Mouse (Mus musculus): ENCODE measurements around the gene Nceh1. TPM values are rescaled to one million over a fixed set of nuclear protein-coding genes. Genes with fewer than 3 reads are reported as not detected.

The Nceh1 gene
- polyA plus RNA-seq, 1 experiment = 137 TPM

DNA sequence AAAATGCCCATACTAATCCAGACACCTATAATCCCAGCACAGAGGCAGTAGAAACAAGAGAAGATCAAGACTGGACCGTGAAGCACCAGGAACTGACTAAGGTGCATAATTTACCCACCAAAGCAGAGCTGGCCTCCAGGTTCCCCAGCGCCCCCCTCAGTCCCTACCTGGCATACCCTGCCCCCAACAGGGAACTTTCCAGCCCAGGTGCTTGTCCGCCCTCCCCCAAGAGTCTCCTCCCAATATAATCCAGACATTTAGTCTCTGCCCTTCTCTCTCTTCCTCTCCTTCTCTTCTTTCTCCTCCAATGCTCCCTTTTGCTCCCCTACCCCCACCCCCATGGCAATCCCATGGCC lies 26.2 kb upstream of the Nceh1 start:
- H3K4me3 ChIP-seq (ENCODE audit: insufficient read depth, low read length) = no peak overlapping the region
- TF ChIP-seq CTCF (IDR thresholded peaks at IDR 0.05; ENCODE audit: low read depth, low read length) = no peak
- no peak for TF ChIP-seq POLR2A (IDR thresholded peaks at IDR 0.05; ENCODE audit: borderline replicate concordance, low read depth, low read length)
- H3K4me1 ChIP-seq (ENCODE audit: control insufficient read depth, insufficient read depth, low read length) = peaks cover 16% of the 10 kb centered on the region
- no peak overlapping the region for H3K27ac ChIP-seq (ENCODE audit: insufficient read depth, low read depth, low read length)

DNA sequence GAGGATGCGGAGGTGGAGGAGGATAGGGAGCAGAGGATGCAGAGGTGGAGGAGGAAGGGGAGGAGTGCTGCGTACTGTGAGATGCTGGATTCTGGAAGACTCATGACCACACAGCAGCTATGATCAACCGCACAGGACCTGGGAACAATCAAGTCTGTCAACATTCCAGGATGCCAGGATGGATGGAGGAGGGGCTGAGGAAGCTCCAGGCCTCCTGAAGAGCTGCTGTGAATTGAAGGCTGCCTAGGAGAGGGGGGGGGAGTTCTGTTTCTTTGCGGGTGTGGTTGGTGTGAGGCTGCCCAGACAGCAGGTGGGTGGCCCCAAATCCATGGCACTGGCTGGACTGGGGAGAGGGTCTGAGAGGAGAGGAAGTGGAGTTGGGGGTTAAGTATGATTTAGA lies 23.9 kb upstream of the Nceh1 start:
- Histone ChIP-seq H3K4me1 (ENCODE audit: control insufficient read depth, insufficient read depth, low read length) (peaks cover 16% of the 10 kb centered on the region), H3K27ac (ENCODE audit: insufficient read depth, low read depth, low read length) (no peak overlapping the region), H3K4me3 (ENCODE audit: insufficient read depth, low read length) (no peak overlapping the region)
- no peak for TF ChIP-seq CTCF (IDR thresholded peaks at IDR 0.05; ENCODE audit: low read depth, low read length)
- TF ChIP-seq POLR2A (IDR thresholded peaks at IDR 0.05; ENCODE audit: borderline replicate concordance, low read depth, low read length) = no peak

DNA sequence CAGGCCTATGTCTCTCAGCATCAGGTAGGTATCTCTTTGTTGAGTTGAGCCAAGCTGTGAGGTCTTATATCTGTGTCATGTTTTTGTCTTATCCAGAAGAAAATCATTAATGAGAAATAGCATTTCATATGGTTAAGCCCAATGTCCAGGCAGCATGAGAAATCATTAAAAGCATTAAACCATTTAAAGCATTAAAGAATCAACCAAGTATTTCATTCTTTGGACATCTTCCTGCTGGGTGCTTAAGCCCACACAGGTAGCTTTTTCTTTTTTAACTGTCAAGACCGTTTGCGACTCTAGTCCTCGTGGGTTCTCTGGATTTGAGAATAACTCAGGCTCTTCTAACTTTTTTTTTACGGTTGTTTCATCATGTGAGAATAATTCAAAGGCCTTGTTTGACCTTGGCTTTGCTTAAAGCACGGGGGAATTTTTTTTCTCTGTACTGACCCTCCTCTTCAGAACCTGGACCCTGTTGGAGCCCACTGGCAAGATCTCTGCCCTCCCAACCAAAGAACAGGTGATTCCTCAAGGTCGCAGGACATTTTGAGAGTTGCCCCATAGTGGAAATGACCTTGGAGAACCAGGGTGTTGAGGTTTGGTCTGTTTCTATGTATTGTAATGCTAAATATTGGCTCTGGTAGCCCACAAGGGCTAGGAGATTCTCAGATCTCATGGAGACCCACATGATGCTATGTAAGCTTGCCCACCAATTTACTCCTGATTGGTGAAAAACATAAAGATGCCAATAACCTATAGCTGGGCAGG lies 20.9 kb upstream of the Nceh1 start:
- H3K4me3 ChIP-seq (ENCODE audit: insufficient read depth, low read length) = no peak overlapping the region
- TF ChIP-seq POLR2A (IDR thresholded peaks at IDR 0.05; ENCODE audit: borderline replicate concordance, low read depth, low read length) (no peak), CTCF (IDR thresholded peaks at IDR 0.05; ENCODE audit: low read depth, low read length) (no peak)
- H3K4me1 ChIP-seq (ENCODE audit: control insufficient read depth, insufficient read depth, low read length) = no peaks in the 10 kb centered on the region
- H3K27ac ChIP-seq (ENCODE audit: insufficient read depth, low read depth, low read length) = no peak overlapping the region

DNA sequence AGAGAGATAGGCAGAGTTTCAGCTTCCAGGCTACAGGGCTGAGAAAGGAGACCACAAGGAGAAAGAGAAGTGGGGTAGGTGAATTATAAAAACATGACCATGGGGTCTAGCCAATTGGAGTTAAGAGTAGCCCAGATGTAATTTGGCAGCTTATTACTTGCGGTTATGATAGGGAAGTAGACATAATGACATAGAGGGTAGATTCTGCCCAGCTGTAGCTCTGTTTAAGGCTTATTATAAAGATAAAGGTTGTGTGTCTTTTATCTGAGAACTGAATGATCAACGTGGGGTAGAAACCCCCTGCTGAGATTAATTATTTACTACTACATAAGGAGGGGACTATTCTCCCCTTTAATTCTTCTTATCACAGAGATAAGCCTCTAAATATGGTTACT lies 20.4 kb upstream of the Nceh1 start:
- no peak for TF ChIP-seq CTCF (IDR thresholded peaks at IDR 0.05; ENCODE audit: low read depth, low read length)
- TF ChIP-seq POLR2A (IDR thresholded peaks at IDR 0.05; ENCODE audit: borderline replicate concordance, low read depth, low read length) = no peak
- Histone ChIP-seq H3K4me1 (ENCODE audit: control insufficient read depth, insufficient read depth, low read length) (no peaks in the 10 kb centered on the region), H3K27ac (ENCODE audit: insufficient read depth, low read depth, low read length) (no peak overlapping the region), H3K4me3 (ENCODE audit: insufficient read depth, low read length) (no peak overlapping the region)

DNA sequence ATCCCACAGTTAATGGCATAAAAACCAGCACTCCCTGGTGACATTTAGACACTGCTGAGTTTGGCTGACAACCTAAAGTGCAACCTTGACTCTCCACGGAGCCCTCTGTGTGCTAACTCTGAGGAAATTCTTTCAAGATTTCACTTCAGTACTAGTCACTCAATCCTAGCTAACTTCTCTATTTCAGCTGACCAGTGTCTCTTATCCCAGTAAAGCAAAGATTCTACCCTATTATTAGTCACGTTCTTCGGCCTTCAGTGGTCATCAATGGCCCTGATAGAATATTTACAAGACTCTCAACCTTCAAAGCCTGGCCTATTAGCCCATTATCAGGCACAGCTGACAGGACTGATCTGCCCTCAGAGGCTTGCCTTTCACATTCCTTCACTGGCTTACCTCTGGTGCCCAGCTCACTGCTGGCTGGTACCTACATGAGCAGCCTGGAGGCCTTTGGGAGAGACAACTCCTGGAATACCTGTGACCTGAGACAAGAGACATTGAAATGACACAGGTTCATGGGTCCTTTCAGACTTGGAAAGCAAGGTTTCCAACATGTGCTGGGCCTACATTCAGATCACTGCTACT lies 17.2 kb upstream of the Nceh1 start:
- no peak for TF ChIP-seq CTCF (IDR thresholded peaks at IDR 0.05; ENCODE audit: low read depth, low read length)
- no peak for TF ChIP-seq POLR2A (IDR thresholded peaks at IDR 0.05; ENCODE audit: borderline replicate concordance, low read depth, low read length)

DNA sequence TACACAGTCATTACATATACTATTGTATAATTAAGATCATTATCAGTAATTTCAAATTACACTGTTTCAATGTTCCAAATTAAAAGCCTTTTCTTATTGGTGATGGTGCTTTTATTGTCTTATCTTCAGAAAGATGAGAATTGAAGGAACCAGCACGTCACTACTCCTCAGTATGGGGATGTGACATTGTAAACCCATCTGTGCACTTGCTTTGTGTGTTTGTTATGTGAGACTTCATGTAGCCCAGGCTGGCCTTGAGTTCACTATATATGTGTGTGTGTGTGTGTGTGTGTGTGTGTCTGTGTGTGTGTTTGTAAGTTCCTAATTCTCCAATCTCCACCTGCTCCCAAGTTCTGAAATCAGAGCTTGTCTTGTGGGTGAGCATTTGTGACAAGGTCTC lies 12.5 kb upstream of the Nceh1 start:
- Histone ChIP-seq H3K4me1 (ENCODE audit: control insufficient read depth, insufficient read depth, low read length) (no peaks in the 10 kb centered on the region), H3K27ac (ENCODE audit: insufficient read depth, low read depth, low read length) (no peak overlapping the region), H3K4me3 (ENCODE audit: insufficient read depth, low read length) (no peak overlapping the region)

More for the DNA sequence above, 17.2 kb upstream of the Nceh1 start:
- Histone ChIP-seq H3K4me3 (ENCODE audit: insufficient read depth, low read length) (no peak overlapping the region), H3K4me1 (ENCODE audit: control insufficient read depth, insufficient read depth, low read length) (no peaks in the 10 kb centered on the region), H3K27ac (ENCODE audit: insufficient read depth, low read depth, low read length) (no peak overlapping the region)

DNA sequence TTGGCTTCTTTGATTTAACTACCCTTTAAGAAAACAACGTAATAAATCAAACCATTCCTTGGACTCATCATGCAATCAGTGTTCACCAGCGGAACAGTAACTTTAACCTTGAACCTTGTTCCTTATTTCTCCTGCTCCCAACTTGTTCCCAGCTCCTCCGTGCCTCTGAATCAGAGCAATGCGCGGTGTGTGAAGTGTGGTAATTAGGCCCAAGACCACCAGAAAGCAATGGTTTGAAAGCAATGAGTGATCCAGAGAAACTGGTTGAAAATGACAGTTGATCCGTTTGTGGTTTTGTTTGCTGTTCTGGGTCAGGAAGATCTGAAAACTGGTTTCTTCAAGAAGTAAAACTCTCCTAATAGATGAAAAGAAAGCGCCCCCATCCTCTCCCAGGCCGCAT lies 3.1 kb upstream of the Nceh1 start:
- H3K4me1 ChIP-seq (ENCODE audit: control insufficient read depth, insufficient read depth, low read length) = peaks cover 3% of the 10 kb centered on the region
- no peak overlapping the region for H3K27ac ChIP-seq (ENCODE audit: insufficient read depth, low read depth, low read length)
- no peak overlapping the region for H3K4me3 ChIP-seq (ENCODE audit: insufficient read depth, low read length)
- TF ChIP-seq CTCF (IDR thresholded peaks at IDR 0.05; ENCODE audit: low read depth, low read length) (no peak), POLR2A (IDR thresholded peaks at IDR 0.05; ENCODE audit: borderline replicate concordance, low read depth, low read length) (no peak)

More for the DNA sequence above, 12.5 kb upstream of the Nceh1 start:
- TF ChIP-seq POLR2A (IDR thresholded peaks at IDR 0.05; ENCODE audit: borderline replicate concordance, low read depth, low read length) = no peak
- no peak for TF ChIP-seq CTCF (IDR thresholded peaks at IDR 0.05; ENCODE audit: low read depth, low read length)

DNA sequence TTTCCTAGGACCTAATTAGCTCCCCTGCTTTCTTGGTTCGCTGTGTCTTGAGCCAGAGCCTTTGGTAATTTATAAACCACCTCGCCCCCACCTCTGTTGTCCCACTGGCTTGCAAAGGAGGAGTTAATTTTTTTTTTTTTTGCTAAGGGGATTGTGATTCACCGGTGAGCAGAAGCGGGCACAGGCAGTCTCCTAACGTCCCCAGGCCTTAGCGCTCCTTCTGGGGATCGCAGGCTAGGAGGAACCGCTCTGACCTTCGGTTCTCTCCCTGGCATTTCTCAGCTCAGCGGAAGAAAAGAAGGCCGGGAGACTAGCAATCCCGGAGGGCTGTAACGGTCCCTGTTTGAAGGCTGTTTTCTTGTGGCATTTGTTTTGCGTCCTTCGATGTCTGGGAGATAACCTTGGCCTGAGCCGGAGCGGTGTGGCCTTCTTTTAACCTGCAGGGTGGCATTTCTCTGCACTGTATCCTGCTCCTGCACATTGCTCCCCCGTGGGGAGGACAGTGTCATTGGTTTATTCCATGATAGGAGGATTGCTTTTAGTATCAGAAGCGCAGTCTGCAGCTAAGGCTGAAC lies 923 bp downstream of the Nceh1 start:
- H3K4me3 ChIP-seq (ENCODE audit: insufficient read depth, low read length) = peak overlapping the region; percentile 90
- peaks cover 36% of the 10 kb centered on the region for H3K4me1 ChIP-seq (ENCODE audit: control insufficient read depth, insufficient read depth, low read length)
- TF ChIP-seq CTCF (IDR thresholded peaks at IDR 0.05; ENCODE audit: low read depth, low read length) (no peak), POLR2A (IDR thresholded peaks at IDR 0.05; ENCODE audit: borderline replicate concordance, low read depth, low read length) (no peak)
- peak overlapping the region; percentile 78 for H3K27ac ChIP-seq (ENCODE audit: insufficient read depth, low read depth, low read length)

DNA sequence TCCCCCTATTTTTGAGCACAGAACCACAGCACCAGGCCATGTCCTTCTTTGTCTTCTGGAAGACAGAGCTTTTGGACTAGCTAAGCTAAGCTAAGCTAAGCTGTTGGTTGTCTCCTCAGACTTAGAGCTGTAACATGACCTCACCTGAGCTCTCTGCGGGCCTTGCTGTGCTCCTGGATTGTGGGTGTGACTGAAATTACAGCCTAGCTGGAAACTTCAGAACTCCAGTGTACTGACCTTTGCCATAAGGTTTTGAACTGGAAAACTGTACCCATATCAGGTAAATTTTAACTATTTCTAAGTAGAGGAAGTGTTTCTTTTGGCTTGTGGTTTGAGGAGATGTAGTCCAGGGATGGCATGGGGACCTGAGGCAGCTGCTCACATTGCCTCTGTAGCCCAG lies 5.6 kb downstream of the Nceh1 start:
- TF ChIP-seq CTCF (IDR thresholded peaks at IDR 0.05; ENCODE audit: low read depth, low read length) = no peak
- TF ChIP-seq POLR2A (IDR thresholded peaks at IDR 0.05; ENCODE audit: borderline replicate concordance, low read depth, low read length) = no peak
- peak overlapping the region; percentile 86 for H3K27ac ChIP-seq (ENCODE audit: insufficient read depth, low read depth, low read length)
- H3K4me1 ChIP-seq (ENCODE audit: control insufficient read depth, insufficient read depth, low read length) = peaks cover 77% of the 10 kb centered on the region
- peak overlapping the region; percentile 22; the same call in 1 of the 2 replicates for H3K4me3 ChIP-seq (ENCODE audit: insufficient read depth, low read length)

Measured in bone marrow macrophage, adult 2 months (primary cell).